Mouse (Mus musculus) MEL (cell line): ENCODE data around the gene Sorbs1. TPM values are rescaled to one million over a fixed set of nuclear protein-coding genes. Genes with fewer than 3 reads are reported as not detected.

ENCODE experiments used
- DNase-seq: peaks from one replicate; pipeline ENCODE4 v3.0.0; 2011; ENCODE audit warnings: low read depth, low spot score
- H3K27ac ChIP-seq: 2 replicates; pipeline ENCODE4 v1.5.1; 2012; ENCODE audit warnings: low read depth, mild to moderate bottlenecking, control low read depth, low read length, moderate library complexity; ENCODE audit not compliant: control insufficient read depth
- H3K27me3 ChIP-seq, 2 experiments: fragments of 150-350 bp in 1 of 2; sonication (generic) in 1 of 2; 2 replicates each; pipeline ENCODE4 v1.6.1; 2012; ENCODE audit warnings: low read length in 2 of 2, mild to moderate bottlenecking in 2 of 2, improper control_type of control experiment in 1 of 2, moderate library complexity in 1 of 2; ENCODE audit not compliant: insufficient read depth in 2 of 2, control insufficient read depth in 1 of 2
- H3K36me3 ChIP-seq, 2 experiments: 2 replicates each; pipeline ENCODE4 v1.6.1; 2012 to 2014; ENCODE audit warnings: low read length in 2 of 2, improper control_type of control experiment in 1 of 2, inconsistent platforms in 1 of 2, mild to moderate bottlenecking in 1 of 2; ENCODE audit not compliant: insufficient read depth in 2 of 2, control insufficient read depth in 1 of 2
- H3K4me1 ChIP-seq, 2 experiments: fragments of 150-350 bp in 1 of 2; sonication (generic) in 1 of 2; 2 replicates each; pipeline ENCODE4 v1.6.1; 2012; ENCODE audit warnings: low read length in 2 of 2, improper control_type of control experiment in 1 of 2, mild to moderate bottlenecking in 1 of 2; ENCODE audit not compliant: insufficient read depth in 2 of 2, control insufficient read depth in 1 of 2
- H3K4me3 ChIP-seq, 2 experiments: fragments of 150-350 bp in 1 of 2; sonication (generic) in 1 of 2; 2 replicates each; pipeline ENCODE4 v1.5.1; 2012; ENCODE audit warnings: low read depth in 2 of 2, low read length in 2 of 2, mild to moderate bottlenecking in 2 of 2, moderate library complexity in 2 of 2, control low read depth in 1 of 2, improper control_type of control experiment in 1 of 2; ENCODE audit not compliant: control insufficient read depth in 1 of 2, insufficient read depth in 1 of 2
- H3K79me2 ChIP-seq: 2 replicates; pipeline ENCODE4 v1.6.1; 2012; ENCODE audit warnings: mild to moderate bottlenecking, low read length, moderate library complexity; ENCODE audit not compliant: control insufficient read depth, poor library complexity, insufficient read depth
- H3K9ac ChIP-seq: 2 replicates; pipeline ENCODE4 v1.6.1; 2012; ENCODE audit warnings: low read depth, mild to moderate bottlenecking, control low read depth, low read length, moderate library complexity; ENCODE audit not compliant: control insufficient read depth, poor library complexity, severe bottlenecking
- H3K9me3 ChIP-seq: fragments of 150-350 bp; sonication (generic); replicated peaks from 2 replicates; pipeline ENCODE4 v1.6.1; 2012; ENCODE audit warnings: mild to moderate bottlenecking, low read length, improper control_type of control experiment, moderate library complexity; ENCODE audit not compliant: insufficient read depth
- CTCF ChIP-seq, 3 experiments: IDR thresholded peaks in 2 of 3; conservative IDR thresholded peaks in 1 of 3; 2 replicates each; pipeline ENCODE4 v1.5.1; 2011 to 2012; ENCODE audit warnings: low read length in 3 of 3, low read depth in 2 of 3, mild to moderate bottlenecking in 2 of 3, improper control_type of control experiment in 1 of 3, inconsistent platforms in 1 of 3, mixed read lengths in 1 of 3, moderate library complexity in 1 of 3; ENCODE audit not compliant: control insufficient read depth in 1 of 3, insufficient read depth in 1 of 3, poor library complexity in 1 of 3, severe bottlenecking in 1 of 3
- EP300 ChIP-seq, 2 experiments: IDR thresholded peaks; 2 replicates each; pipeline ENCODE4 v1.6.1; 2011; ENCODE audit warnings: improper control_type of control experiment in 2 of 2, low read length in 2 of 2, low read depth in 1 of 2, mild to moderate bottlenecking in 1 of 2
- HCFC1 ChIP-seq: IDR thresholded peaks from 2 replicates; pipeline ENCODE4 v1.6.1; 2012; ENCODE audit warnings: low read depth, mild to moderate bottlenecking, inconsistent platforms, low read length, improper control_type of control experiment, moderate library complexity
- KAT2A ChIP-seq: conservative IDR thresholded peaks from 2 replicates; pipeline ENCODE4 v1.6.1; 2012; ENCODE audit warnings: low read depth, low read length, improper control_type of control experiment, inconsistent platforms
- MAFK ChIP-seq: IDR thresholded peaks from 2 replicates; pipeline ENCODE4 v1.6.1; 2011; ENCODE audit warnings: low read depth, mild to moderate bottlenecking, low read length, improper control_type of control experiment, borderline replicate concordance
- MAX ChIP-seq: IDR thresholded peaks from 2 replicates; pipeline ENCODE4 v1.6.1; 2011; ENCODE audit warnings: low read length, improper control_type of control experiment
- MAZ ChIP-seq: IDR thresholded peaks from 2 replicates; pipeline ENCODE4 v1.6.1; 2012; ENCODE audit warnings: low read depth, mild to moderate bottlenecking, inconsistent platforms, low read length, improper control_type of control experiment
- MYC ChIP-seq: IDR thresholded peaks from 2 replicates; pipeline ENCODE4 v1.6.1; 2011; ENCODE audit warnings: low read depth, mild to moderate bottlenecking, low read length, improper control_type of control experiment, moderate library complexity
- NRF1 ChIP-seq: IDR thresholded peaks from 2 replicates; pipeline ENCODE4 v1.6.1; 2014; ENCODE audit warnings: low read depth, mild to moderate bottlenecking, inconsistent platforms, low read length, improper control_type of control experiment, moderate library complexity; ENCODE audit not compliant: poor library complexity, insufficient read depth, severe bottlenecking
- POLR2A ChIP-seq, 2 experiments: IDR thresholded peaks; 2 replicates each; pipeline ENCODE4 v1.6.1; 2011 to 2012; ENCODE audit warnings: low read length in 2 of 2, mild to moderate bottlenecking in 2 of 2, control low read depth in 1 of 2, improper control_type of control experiment in 1 of 2, low read depth in 1 of 2, moderate library complexity in 1 of 2; ENCODE audit not compliant: control insufficient read depth in 1 of 2, insufficient read depth in 1 of 2, poor library complexity in 1 of 2
- POLR2AphosphoS2 ChIP-seq: IDR thresholded peaks from 2 replicates; pipeline ENCODE4 v1.6.1; 2011; ENCODE audit warnings: low read length, improper control_type of control experiment
- RCOR1 ChIP-seq: IDR thresholded peaks from 2 replicates; pipeline ENCODE4 v1.6.1; 2012; ENCODE audit warnings: low read depth, mild to moderate bottlenecking, inconsistent platforms, low read length, improper control_type of control experiment
- SIN3A ChIP-seq: IDR thresholded peaks from 2 replicates; pipeline ENCODE4 v1.6.1; 2012; ENCODE audit warnings: low read length, improper control_type of control experiment, inconsistent platforms
- TAL1 ChIP-seq: IDR thresholded peaks from 2 replicates; pipeline ENCODE4 v1.6.1; 2012; ENCODE audit warnings: mild to moderate bottlenecking, inconsistent platforms, low read length, moderate library complexity, mixed read lengths
- TBP ChIP-seq: IDR thresholded peaks from 2 replicates; pipeline ENCODE4 v1.8.0; 2011; ENCODE audit warnings: low read depth, low read length, improper control_type of control experiment
- TCF12 ChIP-seq: IDR thresholded peaks from 2 replicates; pipeline ENCODE4 v1.6.1; 2014; ENCODE audit warnings: low read depth, mild to moderate bottlenecking, inconsistent platforms, low read length, improper control_type of control experiment, moderate library complexity
- UBTF ChIP-seq: IDR thresholded peaks from 2 replicates; pipeline ENCODE4 v1.6.1; 2012; ENCODE audit warnings: low read depth, mild to moderate bottlenecking, inconsistent platforms, low read length, improper control_type of control experiment, moderate library complexity, borderline replicate concordance; ENCODE audit not compliant: insufficient read depth
- USF1 ChIP-seq: IDR thresholded peaks from 2 replicates; pipeline ENCODE4 v1.6.1; 2014; ENCODE audit warnings: low read depth, mild to moderate bottlenecking, inconsistent platforms, low read length, improper control_type of control experiment, moderate library complexity
- ZC3H11A ChIP-seq: IDR thresholded peaks from 2 replicates; pipeline ENCODE4 v1.6.1; 2012; ENCODE audit warnings: low read depth, mild to moderate bottlenecking, inconsistent platforms, low read length, improper control_type of control experiment
- ZKSCAN1 ChIP-seq: IDR thresholded peaks from 2 replicates; pipeline ENCODE4 v1.6.1; 2012; ENCODE audit warnings: low read depth, mild to moderate bottlenecking, inconsistent platforms, low read length, improper control_type of control experiment, moderate library complexity
- ZMIZ1 ChIP-seq: IDR thresholded peaks from 2 replicates; pipeline ENCODE4 v1.6.1; 2012; ENCODE audit warnings: low read depth, mild to moderate bottlenecking, inconsistent platforms, low read length, improper control_type of control experiment, moderate library complexity
- ZNF384 ChIP-seq: IDR thresholded peaks from 2 replicates; pipeline ENCODE4 v1.6.1; 2012; ENCODE audit warnings: low read depth, mild to moderate bottlenecking, inconsistent platforms, low read length, improper control_type of control experiment
- polyA plus RNA-seq, 2 experiments: library from polyadenylated mRNA; stranded (reverse) in 1 of 2; unstranded in 1 of 2; fragments of >175 nt in 1 of 2; fragments of >200 nt in 1 of 2; gene quantifications; 2 replicates each; pipeline versions ENCODE4 v1.2.1 to v1.2.4; 2012; ENCODE audit warnings: low replicate concordance in 2 of 2, low read depth in 1 of 2; ENCODE audit not compliant: insufficient read length in 2 of 2, insufficient read depth in 1 of 2, missing spikeins in 1 of 2
- total RNA-seq: library from RNA; depleted of rRNA; stranded (reverse); fragments of 300-350 nt; gene quantifications from 2 replicates; pipeline ENCODE4 v1.2.3, GENCODE M21; 2012

The Sorbs1 gene
- total and polyA plus RNA-seq, 3 experiments: 1.3 to 5.3 TPM; not detected in 1

GRCm38 (mm10) chr19:40372679-40373078 lies 140.9 kb downstream of the Sorbs1 start:
- TF ChIP-seq ZNF384 (no peak), CTCF (IDR thresholded peaks at IDR 0.05 in 2 of 3, conservative IDR thresholded peaks at IDR 0.05 in 1 of 3; ENCODE audit: control insufficient read depth in 1 of 3, insufficient read depth in 1 of 3, low read depth in 2 of 3, low read length in 3 of 3, poor library complexity in 1 of 3, severe bottlenecking in 1 of 3) (no peak), TBP (no peak), TAL1 (no peak)
- H3K4me3 ChIP-seq: no peak overlapping the region
- no peak overlapping the region for H3K9ac ChIP-seq
- no peaks in the 10 kb centered on the region for H3K27me3 ChIP-seq
- H3K27ac ChIP-seq: no peak overlapping the region
- H3K4me1 ChIP-seq: no peaks in the 10 kb centered on the region
- H3K36me3 ChIP-seq: no peaks in the 10 kb centered on the region
- no peaks in the 10 kb centered on the region for H3K79me2 ChIP-seq
- DNase-seq: no peak
- H3K9me3 ChIP-seq: no peaks in the 10 kb centered on the region

GRCm38 (mm10) chr19:40371866-40372265 lies 141.7 kb downstream of the Sorbs1 start:
- TF ChIP-seq NRF1: no peak
- TF ChIP-seq KAT2A: no peak
- TF ChIP-seq TBP: no peak

GRCm38 (mm10) chr19:40369852-40370811 lies 143.4 kb downstream of the Sorbs1 start:
- Histone ChIP-seq H3K27me3 (no peaks in the 10 kb centered on the region), H3K4me1 (no peaks in the 10 kb centered on the region), H3K27ac (no peak overlapping the region), H3K9me3 (no peaks in the 10 kb centered on the region), H3K9ac (no peak overlapping the region), H3K4me3 (no peak overlapping the region), H3K36me3 (no peaks in the 10 kb centered on the region), H3K79me2 (no peaks in the 10 kb centered on the region)
- no peak for DNase-seq
- TF ChIP-seq USF1 (no peak), MAX (no peak), CTCF (IDR thresholded peaks at IDR 0.05 in 2 of 3, conservative IDR thresholded peaks at IDR 0.05 in 1 of 3; ENCODE audit: control insufficient read depth in 1 of 3, insufficient read depth in 1 of 3, low read depth in 2 of 3, low read length in 3 of 3, poor library complexity in 1 of 3, severe bottlenecking in 1 of 3) (no peak), SIN3A (no peak), MAFK (no peak), MAZ (no peak), ZKSCAN1 (no peak), UBTF (no peak), MYC (no peak), POLR2AphosphoS2 (no peak), HCFC1 (no peak), TBP (no peak), KAT2A (no peak), ZC3H11A (no peak), POLR2A (IDR thresholded peaks at IDR 0.05; ENCODE audit: control insufficient read depth in 1 of 2, insufficient read depth in 1 of 2, low read depth in 1 of 2, low read length in 2 of 2, poor library complexity in 1 of 2) (no peak), RCOR1 (no peak), TCF12 (no peak), EP300 (IDR thresholded peaks at IDR 0.05; ENCODE audit: low read depth in 1 of 2, low read length in 2 of 2) (no peak), ZNF384 (no peak), ZMIZ1 (no peak)

More at GRCm38 (mm10) chr19:40371866-40372265, 141.7 kb downstream of the Sorbs1 start:
- no peak for DNase-seq
- H3K27ac ChIP-seq: no peak overlapping the region
- H3K9ac ChIP-seq: no peak overlapping the region
- H3K9me3 ChIP-seq: no peaks in the 10 kb centered on the region
- no peaks in the 10 kb centered on the region for H3K4me1 ChIP-seq
- H3K27me3 ChIP-seq: no peaks in the 10 kb centered on the region
- no peak overlapping the region for H3K4me3 ChIP-seq
- no peaks in the 10 kb centered on the region for H3K79me2 ChIP-seq
- H3K36me3 ChIP-seq: no peaks in the 10 kb centered on the region
